Comparison of ENCODE assay signal across 12 mouse cellular contexts in genomic region chr6:70874035-70874775, GRCm38 (mm10). TPM values are rescaled to one million over a fixed set of nuclear protein-coding genes. Genes with fewer than 3 reads are reported as not detected.
DNase-seq lines count a peak whose midpoint lies in the region; TF ChIP-seq lines count a peak whose summit lies in the region.
"Had no signal": no experiment of that assay in that cellular context is flagged by ENCODE, and none has a peak within 500 bp of the region (broad histone marks: within the 10 kb centered on the region; RNA-seq: fewer than 3 reads in every experiment).

No protein-coding gene starts in this region.

- TF ChIP-seq POLR2A in lung, adult 2 months (IDR thresholded peaks at IDR 0.05; ENCODE audit: borderline replicate concordance, extremely low read depth, low read depth, low read length): no peak

- TF ChIP-seq CTCF in lung, adult 2 months (IDR thresholded peaks at IDR 0.05; ENCODE audit: insufficient read depth, low read length): peak; percentile 36; the same call in 1 of the 2 replicates

- peaks cover 4% of the 10 kb centered on the region for H3K4me1 ChIP-seq in lung, adult 2 months (ENCODE audit: control insufficient read depth, insufficient read depth, low read length)

- DNase-seq in cerebellum, adult 8-10 months: peak; percentile 17
- no peak for DNase-seq in cerebellum, postnatal 4 days (ENCODE audit: low spot score in 2 of 2)
- no peak for DNase-seq in lung, adult 2 months
- no peak for DNase-seq in lung, postnatal 10 days
- peak; percentile 70 for DNase-seq in ZHBTc4 (ENCODE audit: low read depth, low spot score)
- DNase-seq in naive thymus-derived CD4-positive, alpha-beta T cell, adult 2 months (ENCODE audit: low read depth): peak; percentile 45
- DNase-seq in gastrocnemius, adult 18-20 months (ENCODE audit: low spot score): no peak
- DNase-seq in heart, postnatal 4 days: no peak

- 68% methylated on average over 5 of the region's 5 CpGs for WGBS in lung, adult 2 months

- H3K4me3 ChIP-seq in lung, adult 2 months (replicated peaks; ENCODE audit: extremely low read depth, low read depth, low read length): no peak overlapping the region
- H3K4me3 ChIP-seq: heart, embryonic 15.5 days; megakaryocyte, embryonic 14.5 days had no signal

RNA-seq across cellular contexts. Expression of gene Eif2ak3, which starts 29.9 kb away (rescaled TPM):
- polyA plus RNA-seq in lung, adult 2 months (2012; rRNA removed): 12.6 and 14.8 TPM in 2 replicates
- 1 to 10 TPM; 2.7 to 3.9 TPM for total RNA-seq in gastrocnemius, adult 18-20 months (2021)
- total RNA-seq in heart, postnatal 4 days (2021): 10 to 100 TPM; 12.6 to 13.7 TPM

RNA-seq across cellular contexts. Expression of gene Tex37, which starts 44.5 kb away (rescaled TPM):
- polyA plus RNA-seq in lung, adult 2 months (2012; rRNA removed): not detected in 2 replicates
- not detected for total RNA-seq in gastrocnemius, adult 18-20 months (2021)
- total RNA-seq in heart, postnatal 4 days (2021): not detected
- polyA plus RNA-seq: C2C12; forebrain, embryonic 11.5 days; heart, embryonic 15.5 days had no signal

Comparison
In these comparisons a context has a peak if more than half of its experiments do, and no peak if none do; other contexts are left out.
1. DNase-seq: peak in cerebellum, adult 8-10 months (single experiment), ZHBTc4 (single experiment) and naive thymus-derived CD4-positive, alpha-beta T cell, adult 2 months (single experiment); none in cerebellum, postnatal 4 days (0 of 2), lung, adult 2 months (single experiment), lung, postnatal 10 days (single experiment), gastrocnemius, adult 18-20 months (single experiment) and heart, postnatal 4 days (single experiment).